Mouse (Mus musculus): ENCODE measurements around the gene Asxl1.

Gene Asxl1

GRCm38 (mm10) chr2:153445137-153446016 lies 99.7 kb downstream of the Asxl1 start:
- no peak for DNase-seq

- peak; percentile 69 for DNase-seq
Measured at GRCm38 (mm10) chr2:153446017-153446408, 100.4 kb downstream of the Asxl1 start.

GRCm38 (mm10) chr2:153446476-153446875 lies 100.8 kb downstream of the Asxl1 start:
- no peak for DNase-seq

- DNase-seq, result no peak
Measured at GRCm38 (mm10) chr2:153447719-153448118, 102.1 kb downstream of the Asxl1 start.

- DNase-seq, result no peak
Measured at GRCm38 (mm10) chr2:153448519-153448918, 102.9 kb downstream of the Asxl1 start.
